Mouse (Mus musculus): ENCODE measurements around the gene Lin28b. TPM values are rescaled to one million over a fixed set of nuclear protein-coding genes. Genes with fewer than 3 reads are reported as not detected.
"Not testable (repeated sequence)": the region's sequence is repeated elsewhere in the genome, so short reads cannot be mapped to it uniquely, and the experiment has no call there.

The Lin28b gene
- polyA plus RNA-seq, 1 experiment, result not detected

DNA sequence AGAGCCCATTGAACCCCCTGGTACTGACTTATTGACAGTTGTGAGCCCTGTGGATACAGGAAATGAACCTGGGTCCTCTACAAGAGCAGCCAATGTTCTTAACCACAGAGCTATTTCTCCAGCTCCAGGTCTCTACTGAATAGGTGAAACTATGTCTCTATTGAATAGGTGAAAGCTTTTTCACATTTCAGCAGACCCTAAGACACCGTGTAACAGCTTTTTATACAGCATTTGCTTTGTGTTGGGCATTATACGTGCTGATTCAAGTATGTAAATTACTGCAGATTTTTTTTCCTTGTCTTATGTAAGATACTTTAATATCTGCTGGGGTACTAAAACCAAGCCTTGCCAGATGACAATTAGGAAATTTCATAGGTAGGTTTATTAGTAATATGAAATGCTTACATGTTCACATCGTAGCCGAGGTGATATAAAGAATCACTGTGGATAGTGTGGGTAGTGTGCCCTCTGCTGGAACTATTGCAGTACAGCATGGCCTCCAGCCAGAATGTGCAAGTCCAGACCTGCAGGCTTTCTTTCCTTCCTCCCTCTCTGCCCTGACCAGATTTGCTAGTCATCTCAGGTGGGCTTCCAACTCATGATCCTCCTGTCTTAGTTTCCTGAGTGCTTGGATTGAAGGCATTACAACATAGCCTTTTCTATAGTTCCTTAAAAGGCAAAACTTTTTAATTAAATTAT lies 113.1 kb downstream of the Lin28b start:
- Histone ChIP-seq H3K4me3 (ENCODE audit: low read depth, low read length) (no peak overlapping the region), H3K27ac (ENCODE audit: insufficient read depth, low read depth, low read length) (no peak overlapping the region), H3K36me3 (ENCODE audit: control insufficient read depth, insufficient read depth, low read length) (no peaks in the 10 kb centered on the region), H3K4me1 (ENCODE audit: control insufficient read depth, insufficient read depth, insufficient read length, low read length) (no peaks in the 10 kb centered on the region), H3K27me3 (ENCODE audit: control insufficient read depth, insufficient read depth, low read length) (no peaks in the 10 kb centered on the region)
- 43% methylated on average over 4 of the region's 4 CpGs for WGBS
- TF ChIP-seq POLR2A (IDR thresholded peaks at IDR 0.05; ENCODE audit: low read depth, low read length) (no peak), CTCF (IDR thresholded peaks at IDR 0.05; ENCODE audit: extremely low read depth, insufficient read length, insufficient replicate concordance, low read depth, low read length) (peak; percentile 65; the same call in 1 of the 2 replicates)

DNA sequence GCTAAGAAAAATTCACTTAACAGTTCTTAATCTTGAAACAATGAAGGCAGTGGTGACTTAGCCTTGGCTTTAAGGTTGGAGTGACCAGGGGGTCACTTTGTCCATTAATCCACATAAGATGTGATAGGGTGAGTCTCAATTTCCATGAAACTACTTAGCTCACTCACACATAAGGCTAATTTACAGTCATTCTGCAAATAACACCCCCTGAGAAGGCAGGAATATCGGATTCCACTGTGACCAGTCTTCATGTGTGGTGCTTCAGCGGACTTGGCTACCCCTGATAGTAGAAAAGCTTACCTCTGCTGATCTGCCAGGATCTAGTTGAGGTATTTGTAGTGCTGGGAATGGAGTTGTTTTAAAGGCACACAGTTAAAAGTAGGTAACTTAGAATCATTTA lies 115.7 kb downstream of the Lin28b start:
- TF ChIP-seq POLR2A (IDR thresholded peaks at IDR 0.05; ENCODE audit: low read depth, low read length) (no peak), CTCF (IDR thresholded peaks at IDR 0.05; ENCODE audit: extremely low read depth, insufficient read length, insufficient replicate concordance, low read depth, low read length) (no peak)
- Histone ChIP-seq H3K4me3 (ENCODE audit: low read depth, low read length) (no peak overlapping the region), H3K27ac (ENCODE audit: insufficient read depth, low read depth, low read length) (no peak overlapping the region), H3K27me3 (ENCODE audit: control insufficient read depth, insufficient read depth, low read length) (no peaks in the 10 kb centered on the region), H3K36me3 (ENCODE audit: control insufficient read depth, insufficient read depth, low read length) (no peaks in the 10 kb centered on the region), H3K4me1 (ENCODE audit: control insufficient read depth, insufficient read depth, insufficient read length, low read length) (no peaks in the 10 kb centered on the region)
- WGBS, result 89% methylated on average over 2 of the region's 2 CpGs

DNA sequence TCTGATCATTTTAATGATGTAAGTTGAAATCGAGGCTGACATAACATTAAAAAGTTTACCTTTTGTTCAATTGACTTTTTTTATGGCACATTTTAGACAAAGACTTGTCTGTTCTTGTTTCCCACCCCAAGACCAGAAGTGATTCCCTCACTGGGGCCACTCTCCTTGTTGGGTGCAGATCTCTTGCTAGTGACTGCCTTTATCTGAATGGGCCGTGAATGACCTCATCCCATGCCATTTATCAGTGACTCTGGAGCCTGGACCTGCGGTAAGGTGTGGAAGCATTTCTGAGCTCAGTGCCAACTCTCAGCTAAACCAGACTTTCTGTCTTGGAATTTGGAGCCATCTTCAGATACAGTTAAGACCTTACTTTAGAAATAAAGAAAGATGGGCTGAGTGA lies 116.6 kb downstream of the Lin28b start:
- no peaks in the 10 kb centered on the region for H3K27me3 ChIP-seq (ENCODE audit: control insufficient read depth, insufficient read depth, low read length)
- WGBS, result 20% methylated on average over 3 of the region's 3 CpGs
- H3K36me3 ChIP-seq (ENCODE audit: control insufficient read depth, insufficient read depth, low read length), result no peaks in the 10 kb centered on the region
- TF ChIP-seq POLR2A (IDR thresholded peaks at IDR 0.05; ENCODE audit: low read depth, low read length) (no peak), CTCF (IDR thresholded peaks at IDR 0.05; ENCODE audit: extremely low read depth, insufficient read length, insufficient replicate concordance, low read depth, low read length) (no peak)
- no peak overlapping the region for H3K4me3 ChIP-seq (ENCODE audit: low read depth, low read length)
- no peaks in the 10 kb centered on the region for H3K4me1 ChIP-seq (ENCODE audit: control insufficient read depth, insufficient read depth, insufficient read length, low read length)
- H3K27ac ChIP-seq (ENCODE audit: insufficient read depth, low read depth, low read length), result no peak overlapping the region

DNA sequence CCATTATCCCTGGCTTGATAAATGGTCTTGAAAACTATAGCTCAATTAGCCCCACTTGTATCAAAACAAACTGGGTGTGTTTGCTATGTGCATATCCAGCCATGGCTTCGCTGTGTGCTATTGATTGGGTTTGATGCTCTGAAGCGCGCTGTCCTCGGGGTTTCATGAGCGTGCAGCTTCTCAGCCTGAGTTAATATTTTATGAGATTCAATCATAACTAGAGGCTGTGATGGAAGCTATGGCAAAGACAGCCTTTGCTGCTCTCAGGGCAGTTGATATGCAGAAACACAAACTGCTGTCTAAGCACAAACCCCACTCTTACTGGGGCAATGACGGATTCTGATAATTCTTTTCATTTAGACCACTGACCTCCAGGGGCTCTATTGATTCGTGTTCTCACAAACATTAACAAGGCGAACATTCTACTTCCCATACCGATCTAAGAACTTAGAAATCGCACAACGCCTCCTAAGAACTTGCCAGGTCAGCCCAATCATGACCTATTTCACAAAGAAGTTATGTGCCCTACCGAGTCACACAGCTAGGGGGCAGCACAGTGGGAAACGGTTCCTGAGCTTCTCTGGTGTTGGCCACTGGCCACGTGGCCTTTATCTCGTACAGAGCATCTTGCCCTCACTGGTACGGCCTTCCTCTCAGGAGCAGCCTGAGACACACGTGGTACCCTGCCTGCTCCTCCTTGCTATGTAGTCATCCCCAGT lies 119.0 kb downstream of the Lin28b start:
- no peaks in the 10 kb centered on the region for H3K4me1 ChIP-seq (ENCODE audit: control insufficient read depth, insufficient read depth, insufficient read length, low read length)
- no peaks in the 10 kb centered on the region for H3K36me3 ChIP-seq (ENCODE audit: control insufficient read depth, insufficient read depth, low read length)
- 73% methylated on average over 17 of the region's 17 CpGs for WGBS
- H3K27me3 ChIP-seq (ENCODE audit: control insufficient read depth, insufficient read depth, low read length), result no peaks in the 10 kb centered on the region
- TF ChIP-seq POLR2A (IDR thresholded peaks at IDR 0.05; ENCODE audit: low read depth, low read length) (no peak), CTCF (IDR thresholded peaks at IDR 0.05; ENCODE audit: extremely low read depth, insufficient read length, insufficient replicate concordance, low read depth, low read length) (no peak)
- no peak overlapping the region for H3K27ac ChIP-seq (ENCODE audit: insufficient read depth, low read depth, low read length)
- no peak overlapping the region for H3K4me3 ChIP-seq (ENCODE audit: low read depth, low read length)

GRCm38 (mm10) chr10:45363396-45363795 lies 122.8 kb downstream of the Lin28b start:
- no peaks in the 10 kb centered on the region for H3K4me1 ChIP-seq (ENCODE audit: control insufficient read depth, insufficient read depth, insufficient read length, low read length)
- no peaks in the 10 kb centered on the region for H3K36me3 ChIP-seq (ENCODE audit: control insufficient read depth, insufficient read depth, low read length)
- H3K4me3 ChIP-seq (ENCODE audit: low read depth, low read length), result no peak overlapping the region
- 39% methylated on average over 5 of the region's 5 CpGs for WGBS
- H3K27me3 ChIP-seq (ENCODE audit: control insufficient read depth, insufficient read depth, low read length), result no peaks in the 10 kb centered on the region
- TF ChIP-seq POLR2A (IDR thresholded peaks at IDR 0.05; ENCODE audit: low read depth, low read length) (no peak), CTCF (IDR thresholded peaks at IDR 0.05; ENCODE audit: extremely low read depth, insufficient read length, insufficient replicate concordance, low read depth, low read length) (no peak)
- no peak overlapping the region for H3K27ac ChIP-seq (ENCODE audit: insufficient read depth, low read depth, low read length)

GRCm38 (mm10) chr10:45356091-45356490 lies 130.1 kb downstream of the Lin28b start:
- no peaks in the 10 kb centered on the region for H3K4me1 ChIP-seq (ENCODE audit: control insufficient read depth, insufficient read depth, insufficient read length, low read length)
- no peak overlapping the region for H3K27ac ChIP-seq (ENCODE audit: insufficient read depth, low read depth, low read length)
- no peak overlapping the region for H3K4me3 ChIP-seq (ENCODE audit: low read depth, low read length)
- TF ChIP-seq CTCF (IDR thresholded peaks at IDR 0.05; ENCODE audit: extremely low read depth, insufficient read length, insufficient replicate concordance, low read depth, low read length), result no peak
- TF ChIP-seq POLR2A (IDR thresholded peaks at IDR 0.05; ENCODE audit: low read depth, low read length), result no peak
- no peaks in the 10 kb centered on the region for H3K36me3 ChIP-seq (ENCODE audit: control insufficient read depth, insufficient read depth, low read length)
- H3K27me3 ChIP-seq (ENCODE audit: control insufficient read depth, insufficient read depth, low read length), result no peaks in the 10 kb centered on the region
- WGBS, result 91% methylated on average over 6 of the region's 6 CpGs

GRCm38 (mm10) chr10:45348143-45348542 lies 138.1 kb downstream of the Lin28b start:
- H3K36me3 ChIP-seq (ENCODE audit: control insufficient read depth, insufficient read depth, low read length); H3K4me1 ChIP-seq (ENCODE audit: control insufficient read depth, insufficient read depth, insufficient read length, low read length); H3K27ac ChIP-seq (ENCODE audit: insufficient read depth, low read depth, low read length); H3K4me3 ChIP-seq (ENCODE audit: low read depth, low read length); H3K27me3 ChIP-seq (ENCODE audit: control insufficient read depth, insufficient read depth, low read length): not testable (repeated sequence)
- 84% methylated on average over 3 of the region's 3 CpGs for WGBS
